Mouse (Mus musculus) testis, adult 2 months (tissue): ENCODE results near the gene Mkrn2.
A peak's percentile ranks its signal among the peaks of the same experiment; 100 is the strongest.

Experiments used
- CTCF ChIP-seq: fragments of 200-500 bp; IDR thresholded peaks from 2 replicates; pipeline ENCODE4 v1.5.1; 2012; ENCODE audit warnings: low read depth, mild to moderate bottlenecking, inconsistent platforms, low read length, moderate library complexity; ENCODE audit not compliant: control insufficient read depth, insufficient read depth, insufficient replicate concordance
- POLR2A ChIP-seq: fragments of 200-500 bp; IDR thresholded peaks from 2 replicates; pipeline ENCODE4 v1.6.1; 2012; ENCODE audit warnings: low read depth, mild to moderate bottlenecking, inconsistent platforms, low read length, moderate library complexity; ENCODE audit not compliant: control insufficient read depth

DNA sequence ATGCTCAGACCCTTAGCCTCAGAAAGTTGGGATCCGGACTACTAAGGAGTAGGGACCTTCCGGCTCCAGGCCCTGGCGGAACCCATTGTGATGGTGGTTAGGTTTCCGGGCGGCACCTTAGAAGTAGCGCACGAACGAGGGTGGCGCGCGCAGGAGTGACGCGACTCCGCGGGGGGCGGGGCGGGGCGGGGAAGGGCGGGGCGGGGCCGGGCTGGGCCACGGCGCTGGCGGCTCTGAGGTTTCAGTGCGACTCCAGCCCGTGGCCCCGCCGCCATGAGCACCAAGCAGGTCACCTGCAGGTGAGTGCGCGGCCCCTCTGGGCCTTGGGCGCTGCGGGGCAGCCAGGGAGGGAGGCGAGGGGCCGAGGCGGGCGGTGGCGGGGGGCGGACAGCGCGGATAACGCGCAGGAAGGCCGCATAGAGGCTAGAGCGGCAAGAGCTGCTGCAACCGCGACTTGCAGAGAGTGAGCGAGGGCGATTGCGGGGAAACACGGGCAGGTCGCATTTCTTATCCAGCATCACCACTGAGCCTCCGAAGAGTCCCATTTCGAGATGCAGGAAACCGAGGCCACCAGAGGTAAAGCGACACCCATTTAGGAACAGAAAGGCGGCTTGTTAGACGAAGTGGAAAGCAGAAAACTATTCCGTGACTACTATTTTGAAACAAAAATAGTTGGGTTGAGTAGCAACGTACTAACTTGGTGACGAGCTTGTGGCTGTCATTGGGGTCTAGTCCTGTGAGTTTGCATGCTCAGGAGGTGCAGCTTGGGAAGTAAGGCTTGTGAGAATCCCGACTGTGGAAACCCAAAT, at the start of gene Mkrn2:
- peak; percentile 56; the same call in 1 of the 2 replicates for TF ChIP-seq POLR2A
- TF ChIP-seq CTCF, result no peak
